Mouse (Mus musculus) mature B cell (primary cell): ENCODE results near the gene E2f7.
"Not testable (repeated sequence)": the region's sequence is repeated elsewhere in the genome, so short reads cannot be mapped to it uniquely, and the experiment has no call there.

Experiments
- in situ Hi-C: fragments of 300-500 bp; cut with MboI; formaldehyde crosslinking; loops from 2 replicates; pipeline ENCODE4 v1.14.3; 2019

E2f7 gene

GRCm38 (mm10) chr10:110744686-110745639 is at the start of gene E2f7:
Gene E2f7, plus strand, starts transcription at chr10:110745439.
- in situ Hi-C loops, result no loop called here

DNA sequence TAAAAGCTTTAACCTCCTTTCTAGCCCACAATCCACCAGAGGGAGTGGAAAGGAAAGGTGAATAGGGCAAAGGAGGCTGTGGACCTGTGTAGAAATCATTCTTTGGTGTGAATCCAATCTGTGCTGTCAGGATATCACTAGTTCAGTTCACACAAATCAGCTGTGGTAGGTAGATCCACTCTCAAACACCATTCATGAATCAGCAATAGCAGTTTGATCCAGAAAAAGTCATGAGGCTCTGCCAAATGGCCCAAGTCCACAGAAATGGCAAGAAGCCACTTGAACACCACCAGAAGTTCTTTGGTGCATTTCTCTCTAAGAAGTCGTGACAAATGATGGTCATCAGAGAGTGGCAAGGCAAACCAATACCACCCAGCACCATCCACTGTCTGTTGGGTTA is 44.0 kb upstream of the E2f7 start:
- in situ Hi-C loops, result no loop called here

DNA sequence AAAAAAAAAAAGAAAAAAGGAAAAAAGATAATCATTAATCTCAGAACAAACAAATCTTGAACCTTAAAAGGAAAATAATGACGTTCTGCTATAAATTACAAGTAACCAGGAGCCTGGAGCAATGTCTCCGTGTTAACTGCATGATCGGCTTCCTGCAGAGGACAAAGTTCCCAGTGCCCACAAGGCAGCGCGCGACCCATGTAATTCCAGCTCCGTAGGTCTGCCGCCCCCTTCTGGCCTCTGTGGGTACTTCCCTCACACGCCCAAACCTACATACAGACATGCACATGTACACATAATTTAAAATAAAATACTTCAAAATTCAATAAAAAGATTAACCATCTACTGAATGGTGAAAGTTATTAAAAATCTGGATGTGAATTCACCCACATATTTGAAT is 39.6 kb upstream of the E2f7 start:
- in situ Hi-C loops, result no loop called here

- in situ Hi-C loops, result no loop called here
Observed at GRCm38 (mm10) chr10:110707390-110708113, 37.7 kb upstream of the E2f7 start.

DNA sequence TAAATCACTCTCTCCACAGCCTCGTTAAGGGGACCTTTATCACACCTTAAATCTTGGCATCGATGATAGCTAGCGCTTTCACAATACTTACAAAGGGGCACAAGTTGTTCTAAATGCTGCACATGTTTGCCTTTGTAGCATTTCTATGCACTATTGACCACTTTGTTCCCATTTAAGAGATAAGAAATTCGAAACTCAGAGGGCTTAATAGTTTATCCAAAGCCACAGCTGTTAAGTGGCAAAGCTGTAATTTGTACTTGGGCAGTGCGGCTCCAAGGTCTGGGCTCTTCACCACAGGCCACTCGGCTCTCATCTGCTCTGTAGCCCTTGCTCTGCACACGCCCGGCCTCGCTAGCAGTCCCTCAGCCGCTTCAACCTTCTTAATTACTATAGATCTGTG is 28.4 kb upstream of the E2f7 start:
- in situ Hi-C loops, result no loop called here

GRCm38 (mm10) chr10:110726431-110726830 is 18.8 kb upstream of the E2f7 start:
- in situ Hi-C loops, result no loop called here

DNA sequence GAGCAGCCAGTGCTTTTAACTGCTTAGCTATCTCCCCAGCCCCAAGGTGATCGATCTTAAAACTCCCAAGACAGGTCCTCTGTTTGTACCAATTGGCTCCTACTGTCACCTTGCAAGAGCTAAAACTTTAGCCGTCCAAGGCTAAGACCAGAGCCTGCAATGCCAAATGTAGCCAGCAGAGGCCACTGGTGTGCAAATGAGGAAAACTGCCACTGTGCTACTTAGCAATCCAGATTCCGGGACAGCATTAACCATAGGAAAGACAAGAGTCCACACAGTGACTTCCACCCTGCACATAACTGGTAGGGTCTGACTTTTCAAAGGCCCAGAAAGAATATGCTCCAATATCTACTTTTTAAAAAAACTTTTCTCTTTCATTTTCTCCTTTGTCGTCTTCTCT is 17.4 kb upstream of the E2f7 start:
- in situ Hi-C loops, result no loop called here

- in situ Hi-C loops, result no loop called here
Observed at GRCm38 (mm10) chr10:110733343-110733742, 11.9 kb upstream of the E2f7 start.

- in situ Hi-C loops, result no loop called here
Observed at GRCm38 (mm10) chr10:110743701-110744100, 1.5 kb upstream of the E2f7 start.

GRCm38 (mm10) chr10:110744120-110744519 is 1.1 kb upstream of the E2f7 start:
- in situ Hi-C loops, result no loop called here

GRCm38 (mm10) chr10:110745640-110746032 is 397 bp downstream of the E2f7 start:
- in situ Hi-C loops, result no loop called here

DNA sequence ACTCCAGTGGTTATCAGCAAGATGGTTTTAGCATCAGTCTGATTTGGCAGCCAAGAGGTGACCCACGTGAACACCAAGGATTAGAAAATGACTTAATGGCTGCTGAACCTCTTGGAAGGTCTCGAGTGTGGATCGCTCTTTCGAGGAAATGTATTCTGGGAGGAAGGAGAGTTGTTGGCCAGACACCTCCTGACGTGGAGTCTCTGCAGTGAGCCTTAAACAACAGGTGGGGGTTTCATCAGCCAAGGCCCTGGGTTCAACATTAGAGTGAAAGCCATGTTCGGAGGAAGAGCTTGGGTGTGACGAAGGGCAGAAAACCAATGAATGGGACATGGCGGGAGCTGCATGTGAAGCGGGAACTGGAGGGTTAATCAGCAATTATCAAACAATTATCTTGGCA is 3.8 kb downstream of the E2f7 start:
- in situ Hi-C loops, result no loop called here

GRCm38 (mm10) chr10:110749510-110750305 is 4.5 kb downstream of the E2f7 start:
- in situ Hi-C loops, result no loop called here

DNA sequence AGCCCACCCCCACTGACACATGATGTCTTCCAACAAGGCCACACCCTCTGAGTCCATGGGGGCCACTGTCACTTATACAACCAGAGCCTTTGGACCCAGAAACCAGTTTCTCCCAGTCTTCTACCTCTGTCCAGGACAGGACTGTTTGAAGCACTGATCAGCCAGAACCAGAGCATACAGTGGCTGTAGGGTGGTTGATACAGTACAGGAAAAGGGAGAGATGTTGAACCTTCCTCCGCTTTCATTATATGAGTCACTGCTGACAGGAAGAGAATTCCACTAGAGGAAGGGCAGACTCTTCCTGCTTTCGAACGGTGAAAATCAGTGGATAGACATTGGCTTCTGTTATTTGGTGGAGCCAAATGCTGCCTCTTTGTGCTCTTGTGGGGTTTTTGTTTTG is 7.6 kb downstream of the E2f7 start:
- in situ Hi-C loops, result no loop called here

GRCm38 (mm10) chr10:110755556-110755955 is 10.3 kb downstream of the E2f7 start:
- in situ Hi-C loops, result no loop called here

DNA sequence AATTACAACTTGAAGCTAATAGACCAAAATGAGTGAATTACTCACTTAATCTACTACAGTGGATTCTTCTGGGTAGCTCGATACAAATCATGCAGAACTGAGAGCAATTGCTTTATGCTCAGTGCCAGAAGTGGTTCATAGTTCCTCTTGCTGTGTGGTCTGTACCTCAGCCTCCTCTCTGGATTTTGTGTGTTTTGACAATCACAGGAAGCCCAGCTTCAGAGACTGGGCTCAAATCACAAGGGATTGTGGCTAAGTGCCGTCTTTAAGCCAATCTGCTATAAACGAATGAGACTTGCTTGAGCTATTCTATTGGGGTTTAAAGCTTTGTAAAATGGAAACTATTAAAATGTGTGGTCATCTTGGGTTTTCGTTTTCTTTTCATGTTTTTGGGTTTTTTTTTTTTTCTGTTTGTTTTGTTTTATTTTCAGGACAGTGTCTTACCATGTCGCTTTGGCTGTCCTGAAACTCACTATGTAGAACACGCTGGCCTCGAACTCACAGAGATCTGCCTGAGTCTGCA is 11.1 kb downstream of the E2f7 start:
- in situ Hi-C loops, result no loop called here

DNA sequence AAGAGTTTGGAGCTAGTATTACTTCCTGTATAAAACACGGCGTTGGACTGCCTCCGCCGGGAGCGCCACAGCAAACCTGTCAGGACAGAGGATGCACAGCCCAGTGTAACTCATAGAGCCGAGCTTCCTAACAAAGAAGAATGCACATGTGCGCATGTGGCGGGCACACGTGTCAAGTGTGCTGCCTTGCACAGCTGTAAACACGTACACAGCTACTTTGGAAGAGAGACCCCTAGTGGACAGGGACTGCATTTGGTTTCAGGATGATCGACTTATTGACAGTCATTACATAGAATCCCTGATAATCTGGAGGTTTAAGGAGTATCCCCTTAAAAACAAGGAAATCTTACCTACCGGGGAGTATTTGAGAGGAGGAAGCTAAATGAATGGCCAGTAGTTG is 15.3 kb downstream of the E2f7 start:
- in situ Hi-C loops, result not testable (repeated sequence)

- in situ Hi-C loops, result no loop called here
Observed at GRCm38 (mm10) chr10:110762134-110762884, 17.1 kb downstream of the E2f7 start.

DNA sequence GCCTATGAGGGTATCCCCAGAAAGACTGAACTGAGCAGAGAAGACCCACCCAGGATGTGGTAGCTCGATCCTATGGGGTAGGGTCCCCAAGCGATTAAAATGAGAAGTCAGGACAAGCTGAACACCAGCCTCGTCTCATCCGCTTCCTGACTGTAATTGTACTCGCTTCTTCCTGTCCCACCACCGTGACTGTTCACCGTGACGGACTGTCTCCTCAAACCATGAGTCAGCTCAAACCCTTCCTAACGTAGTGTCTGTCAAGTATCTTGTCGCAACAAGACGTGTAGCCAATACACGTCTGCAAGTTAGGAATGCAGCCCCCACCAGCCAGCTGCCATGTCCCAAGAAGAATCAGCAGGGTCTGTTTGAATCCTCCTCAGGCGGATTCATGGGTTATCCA is 18.2 kb downstream of the E2f7 start:
- in situ Hi-C loops, result no loop called here

DNA sequence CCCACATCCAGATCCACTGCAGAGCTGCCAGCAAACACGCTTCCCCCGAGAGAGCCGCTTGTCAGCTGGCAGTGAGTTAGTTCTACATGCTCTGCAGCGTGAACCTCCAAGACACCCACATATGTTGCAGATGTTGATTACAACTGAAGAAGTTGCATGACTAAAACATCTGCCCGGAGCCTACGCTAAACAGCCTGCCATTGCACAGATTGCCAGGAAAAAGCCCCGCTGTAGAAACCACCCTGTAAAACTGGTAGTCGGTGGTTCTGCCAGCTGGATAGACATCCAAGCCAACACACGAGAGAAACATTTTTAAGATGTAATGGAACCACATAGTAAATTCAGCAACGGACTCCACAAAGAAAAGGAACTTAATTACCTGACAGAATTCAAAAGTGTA is 24.3 kb downstream of the E2f7 start:
- in situ Hi-C loops, result no loop called here

DNA sequence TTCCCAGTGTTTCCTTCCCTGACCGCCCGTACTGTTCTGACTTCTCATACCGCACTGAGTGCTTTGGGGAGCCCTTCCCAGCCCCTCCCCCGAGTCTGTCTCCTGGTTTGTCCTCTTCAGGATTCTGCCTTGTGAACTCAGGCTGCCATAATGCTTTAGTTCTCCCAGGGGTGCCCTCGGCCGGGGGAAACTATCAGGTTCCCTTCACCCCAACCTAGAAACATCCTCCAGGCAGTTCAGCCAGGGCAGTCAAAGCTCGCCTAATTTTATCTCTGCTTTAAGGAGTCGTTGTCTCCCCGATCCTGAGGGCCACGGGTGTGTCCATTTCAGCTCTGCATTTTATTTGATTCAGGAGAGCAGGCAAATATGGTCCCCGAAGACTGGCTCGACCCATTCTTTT is 28.0 kb downstream of the E2f7 start:
- in situ Hi-C loops, result no loop called here
